In the genomic region with DNA sequence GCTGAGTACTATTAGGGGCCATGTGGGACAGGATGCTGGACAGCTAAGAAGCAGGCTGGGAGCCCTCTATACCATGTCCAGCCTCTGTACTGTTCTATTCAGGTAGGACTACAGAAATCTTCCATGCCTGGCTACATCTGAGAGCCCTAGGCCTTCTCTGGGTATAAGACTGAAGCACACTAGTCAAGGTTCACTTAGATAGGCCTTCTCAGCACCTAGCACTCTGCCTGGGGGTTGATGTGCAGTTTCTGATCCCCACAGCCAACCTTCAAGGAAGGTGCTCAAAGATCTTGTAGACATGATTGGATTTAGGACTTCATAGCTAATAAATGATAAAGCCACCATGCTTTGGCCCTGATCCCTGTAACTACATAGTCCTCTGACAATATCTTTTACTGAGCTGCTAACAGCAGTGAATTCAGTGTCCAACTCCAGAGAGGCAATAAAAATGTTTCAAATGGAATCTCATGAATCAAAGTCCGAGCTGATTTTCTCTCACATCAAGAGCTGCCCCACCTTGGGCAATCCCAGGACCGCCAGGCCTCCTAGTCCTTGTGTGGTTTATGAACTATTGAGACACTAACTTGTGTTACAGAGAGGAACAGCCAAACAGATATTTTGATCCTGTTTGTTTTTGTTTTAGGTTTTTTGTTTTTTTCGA, we compare ENCODE assay signal across 11 mouse cellular contexts.
"Had no signal": no experiment of that assay in that cellular context is flagged by ENCODE, and none has a peak within 500 bp of the region (broad histone marks: within the 10 kb centered on the region; RNA-seq: fewer than 3 reads in every experiment).

No protein-coding gene starts in this region.

- H3K4me2 ChIP-seq: limb, embryonic 12.5 days; liver, embryonic 15.5 days; midbrain, embryonic 15.5 days; neural tube, embryonic 12.5 days had no signal

- H3K36me3 ChIP-seq: liver, embryonic 15.5 days; midbrain, embryonic 15.5 days; neural tube, embryonic 12.5 days had no signal

- H3K4me3 ChIP-seq: limb, embryonic 12.5 days; liver, embryonic 15.5 days; midbrain, embryonic 15.5 days; neural tube, embryonic 12.5 days had no signal

- H3K9me3 ChIP-seq: limb, embryonic 12.5 days; liver, embryonic 15.5 days; midbrain, embryonic 15.5 days; neural tube, embryonic 12.5 days had no signal

- DNase-seq: kidney, adult 11 months; kidney, postnatal 10 days; kidney, postnatal 4 days; liver; lung, adult 2 months; spleen, adult 18-20 months; thymus, postnatal 4 days had no signal

- ATAC-seq: midbrain, embryonic 15.5 days had no signal

- H3K9ac ChIP-seq: limb, embryonic 12.5 days; liver, embryonic 15.5 days; midbrain, embryonic 15.5 days; neural tube, embryonic 12.5 days had no signal

- H3K27me3 ChIP-seq: limb, embryonic 12.5 days; liver, embryonic 15.5 days; midbrain, embryonic 15.5 days; neural tube, embryonic 12.5 days had no signal

- H3K27ac ChIP-seq: limb, embryonic 12.5 days; liver, embryonic 15.5 days; midbrain, embryonic 15.5 days; neural tube, embryonic 12.5 days had no signal

- H3K4me1 ChIP-seq: limb, embryonic 12.5 days; midbrain, embryonic 15.5 days; neural tube, embryonic 12.5 days had no signal
